Mouse (Mus musculus): ENCODE measurements at regions not wholly inside any gene's neighbourhood (a gene's known extent, or its start where the extent isn't known, plus 50 kb on each side); places are given as distances from the start of the nearest gene placed in this dataset.

DNA sequence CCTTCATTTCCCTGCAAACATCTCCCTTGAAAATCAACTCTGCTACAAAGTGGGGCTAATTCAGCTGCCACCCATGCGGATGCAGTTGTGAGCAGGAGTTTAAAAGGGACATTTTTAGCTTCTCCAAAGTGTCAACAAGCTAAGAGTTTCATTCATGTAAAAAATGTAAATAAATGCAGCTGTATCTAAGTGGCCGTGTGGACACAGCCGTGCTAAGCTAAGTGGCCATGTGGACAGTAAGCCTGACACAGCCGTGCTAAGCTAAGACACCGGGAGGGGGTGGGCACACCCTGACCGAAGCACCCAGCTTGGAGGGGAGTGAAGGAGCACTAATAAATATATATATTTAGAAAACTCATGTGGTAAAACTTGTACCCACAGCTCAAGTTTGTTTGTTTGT is 52.6 kb upstream of the Cnih3 start:
- no peak for DNase-seq (ENCODE audit: extremely low spot score)

DNA sequence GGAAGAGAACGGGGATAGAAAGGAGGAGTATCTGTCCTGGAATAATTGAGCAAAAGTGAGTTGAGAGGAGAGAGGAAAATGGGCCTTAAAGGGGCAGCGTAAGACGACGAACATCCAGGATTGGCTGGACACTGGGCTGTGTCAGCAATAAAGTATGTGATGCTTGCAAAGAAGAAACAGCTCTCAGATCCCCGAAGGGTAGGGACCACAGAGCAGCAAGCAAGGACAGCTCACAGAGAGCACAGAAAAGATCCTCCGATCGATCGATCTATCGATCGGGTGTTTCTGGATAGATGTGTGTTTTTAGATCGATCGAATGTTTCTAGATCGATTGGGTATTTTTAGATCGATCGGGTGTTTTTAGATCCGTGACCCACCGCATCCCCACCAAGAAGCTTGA is 50.3 kb upstream of the Cnih3 start:
- DNase-seq (ENCODE audit: extremely low spot score) = no peak

All from embryo, embryonic 9.5 days (tissue).